Mouse (Mus musculus) MEL (cell line): ENCODE data around the gene Dnase1l3. TPM values are rescaled to one million over a fixed set of nuclear protein-coding genes. Genes with fewer than 3 reads are reported as not detected.

ENCODE experiments used
- DNase-seq: peaks from one replicate; pipeline ENCODE4 v3.0.0; 2011; ENCODE audit warnings: low read depth, low spot score
- H3K27ac ChIP-seq: 2 replicates; pipeline ENCODE4 v1.5.1; 2012; ENCODE audit warnings: low read depth, mild to moderate bottlenecking, control low read depth, low read length, moderate library complexity; ENCODE audit not compliant: control insufficient read depth
- H3K27me3 ChIP-seq, 2 experiments: fragments of 150-350 bp in 1 of 2; sonication (generic) in 1 of 2; 2 replicates each; pipeline ENCODE4 v1.6.1; 2012; ENCODE audit warnings: low read length in 2 of 2, mild to moderate bottlenecking in 2 of 2, improper control_type of control experiment in 1 of 2, moderate library complexity in 1 of 2; ENCODE audit not compliant: insufficient read depth in 2 of 2, control insufficient read depth in 1 of 2
- H3K36me3 ChIP-seq, 2 experiments: 2 replicates each; pipeline ENCODE4 v1.6.1; 2012 to 2014; ENCODE audit warnings: low read length in 2 of 2, improper control_type of control experiment in 1 of 2, inconsistent platforms in 1 of 2, mild to moderate bottlenecking in 1 of 2; ENCODE audit not compliant: insufficient read depth in 2 of 2, control insufficient read depth in 1 of 2
- H3K4me1 ChIP-seq, 2 experiments: fragments of 150-350 bp in 1 of 2; sonication (generic) in 1 of 2; 2 replicates each; pipeline ENCODE4 v1.6.1; 2012; ENCODE audit warnings: low read length in 2 of 2, improper control_type of control experiment in 1 of 2, mild to moderate bottlenecking in 1 of 2; ENCODE audit not compliant: insufficient read depth in 2 of 2, control insufficient read depth in 1 of 2
- H3K4me3 ChIP-seq, 2 experiments: fragments of 150-350 bp in 1 of 2; sonication (generic) in 1 of 2; 2 replicates each; pipeline ENCODE4 v1.5.1; 2012; ENCODE audit warnings: low read depth in 2 of 2, low read length in 2 of 2, mild to moderate bottlenecking in 2 of 2, moderate library complexity in 2 of 2, control low read depth in 1 of 2, improper control_type of control experiment in 1 of 2; ENCODE audit not compliant: control insufficient read depth in 1 of 2, insufficient read depth in 1 of 2
- H3K79me2 ChIP-seq: 2 replicates; pipeline ENCODE4 v1.6.1; 2012; ENCODE audit warnings: mild to moderate bottlenecking, low read length, moderate library complexity; ENCODE audit not compliant: control insufficient read depth, poor library complexity, insufficient read depth
- H3K9ac ChIP-seq: 2 replicates; pipeline ENCODE4 v1.6.1; 2012; ENCODE audit warnings: low read depth, mild to moderate bottlenecking, control low read depth, low read length, moderate library complexity; ENCODE audit not compliant: control insufficient read depth, poor library complexity, severe bottlenecking
- H3K9me3 ChIP-seq: fragments of 150-350 bp; sonication (generic); replicated peaks from 2 replicates; pipeline ENCODE4 v1.6.1; 2012; ENCODE audit warnings: mild to moderate bottlenecking, low read length, improper control_type of control experiment, moderate library complexity; ENCODE audit not compliant: insufficient read depth
- CHD1 ChIP-seq: IDR thresholded peaks from 2 replicates; pipeline ENCODE4 v1.6.1; 2012; ENCODE audit warnings: low read depth, mild to moderate bottlenecking, inconsistent platforms, low read length, improper control_type of control experiment
- CHD2 ChIP-seq: IDR thresholded peaks from 2 replicates; pipeline ENCODE4 v1.6.1; 2011; ENCODE audit warnings: low read length, improper control_type of control experiment
- CTCF ChIP-seq, 3 experiments: IDR thresholded peaks in 2 of 3; conservative IDR thresholded peaks in 1 of 3; 2 replicates each; pipeline ENCODE4 v1.5.1; 2011 to 2012; ENCODE audit warnings: low read length in 3 of 3, low read depth in 2 of 3, mild to moderate bottlenecking in 2 of 3, improper control_type of control experiment in 1 of 3, inconsistent platforms in 1 of 3, mixed read lengths in 1 of 3, moderate library complexity in 1 of 3; ENCODE audit not compliant: control insufficient read depth in 1 of 3, insufficient read depth in 1 of 3, poor library complexity in 1 of 3, severe bottlenecking in 1 of 3
- E2F4 ChIP-seq: IDR thresholded peaks from 2 replicates; pipeline ENCODE4 v1.6.1; 2011; ENCODE audit warnings: low read depth, low read length, improper control_type of control experiment, borderline replicate concordance
- GATA1 ChIP-seq: IDR thresholded peaks from 2 replicates; pipeline ENCODE4 v1.6.1; 2011; ENCODE audit warnings: low read depth, low read length, improper control_type of control experiment
- HCFC1 ChIP-seq: IDR thresholded peaks from 2 replicates; pipeline ENCODE4 v1.6.1; 2012; ENCODE audit warnings: low read depth, mild to moderate bottlenecking, inconsistent platforms, low read length, improper control_type of control experiment, moderate library complexity
- MAFK ChIP-seq: IDR thresholded peaks from 2 replicates; pipeline ENCODE4 v1.6.1; 2011; ENCODE audit warnings: low read depth, mild to moderate bottlenecking, low read length, improper control_type of control experiment, borderline replicate concordance
- POLR2A ChIP-seq, 2 experiments: IDR thresholded peaks; 2 replicates each; pipeline ENCODE4 v1.6.1; 2011 to 2012; ENCODE audit warnings: low read length in 2 of 2, mild to moderate bottlenecking in 2 of 2, control low read depth in 1 of 2, improper control_type of control experiment in 1 of 2, low read depth in 1 of 2, moderate library complexity in 1 of 2; ENCODE audit not compliant: control insufficient read depth in 1 of 2, insufficient read depth in 1 of 2, poor library complexity in 1 of 2
- TBP ChIP-seq: IDR thresholded peaks from 2 replicates; pipeline ENCODE4 v1.8.0; 2011; ENCODE audit warnings: low read depth, low read length, improper control_type of control experiment
- UBTF ChIP-seq: IDR thresholded peaks from 2 replicates; pipeline ENCODE4 v1.6.1; 2012; ENCODE audit warnings: low read depth, mild to moderate bottlenecking, inconsistent platforms, low read length, improper control_type of control experiment, moderate library complexity, borderline replicate concordance; ENCODE audit not compliant: insufficient read depth
- ZMIZ1 ChIP-seq: IDR thresholded peaks from 2 replicates; pipeline ENCODE4 v1.6.1; 2012; ENCODE audit warnings: low read depth, mild to moderate bottlenecking, inconsistent platforms, low read length, improper control_type of control experiment, moderate library complexity
- polyA plus RNA-seq, 2 experiments: library from polyadenylated mRNA; stranded (reverse) in 1 of 2; unstranded in 1 of 2; fragments of >175 nt in 1 of 2; fragments of >200 nt in 1 of 2; gene quantifications; 2 replicates each; pipeline versions ENCODE4 v1.2.1 to v1.2.4; 2012; ENCODE audit warnings: low replicate concordance in 2 of 2, low read depth in 1 of 2; ENCODE audit not compliant: insufficient read length in 2 of 2, insufficient read depth in 1 of 2, missing spikeins in 1 of 2
- total RNA-seq: library from RNA; depleted of rRNA; stranded (reverse); fragments of 300-350 nt; gene quantifications from 2 replicates; pipeline ENCODE4 v1.2.3, GENCODE M21; 2012

The Dnase1l3 gene
- total and polyA plus RNA-seq, 3 experiments, result not detected

GRCm38 (mm10) chr14:7943101-7943800 is 51.1 kb downstream of the Dnase1l3 start:
- DNase-seq, result no peak
- no peaks in the 10 kb centered on the region for H3K4me1 ChIP-seq

GRCm38 (mm10) chr14:7941413-7941812 is 53.0 kb downstream of the Dnase1l3 start:
- no peaks in the 10 kb centered on the region for H3K4me1 ChIP-seq
- H3K9ac ChIP-seq, result no peak overlapping the region
- H3K79me2 ChIP-seq, result no peaks in the 10 kb centered on the region
- TF ChIP-seq TBP (no peak), POLR2A (IDR thresholded peaks at IDR 0.05; ENCODE audit: control insufficient read depth in 1 of 2, insufficient read depth in 1 of 2, low read depth in 1 of 2, low read length in 2 of 2, poor library complexity in 1 of 2) (no peak), GATA1 (no peak), CHD1 (no peak), ZMIZ1 (no peak), MAFK (no peak), UBTF (no peak)
- DNase-seq, result no peak
- no peak overlapping the region for H3K4me3 ChIP-seq
- H3K9me3 ChIP-seq, result no peaks in the 10 kb centered on the region
- H3K27ac ChIP-seq, result no peak overlapping the region
- H3K36me3 ChIP-seq, result no peaks in the 10 kb centered on the region
- no peaks in the 10 kb centered on the region for H3K27me3 ChIP-seq

More at GRCm38 (mm10) chr14:7943101-7943800, 51.1 kb downstream of the Dnase1l3 start:
- H3K9ac ChIP-seq, result no peak overlapping the region
- TF ChIP-seq CHD2 (no peak), HCFC1 (no peak)
- no peak overlapping the region for H3K4me3 ChIP-seq
- H3K36me3 ChIP-seq, result no peaks in the 10 kb centered on the region
- no peaks in the 10 kb centered on the region for H3K79me2 ChIP-seq
- H3K27me3 ChIP-seq, result no peaks in the 10 kb centered on the region
- H3K27ac ChIP-seq, result no peak overlapping the region
- no peaks in the 10 kb centered on the region for H3K9me3 ChIP-seq

DNA sequence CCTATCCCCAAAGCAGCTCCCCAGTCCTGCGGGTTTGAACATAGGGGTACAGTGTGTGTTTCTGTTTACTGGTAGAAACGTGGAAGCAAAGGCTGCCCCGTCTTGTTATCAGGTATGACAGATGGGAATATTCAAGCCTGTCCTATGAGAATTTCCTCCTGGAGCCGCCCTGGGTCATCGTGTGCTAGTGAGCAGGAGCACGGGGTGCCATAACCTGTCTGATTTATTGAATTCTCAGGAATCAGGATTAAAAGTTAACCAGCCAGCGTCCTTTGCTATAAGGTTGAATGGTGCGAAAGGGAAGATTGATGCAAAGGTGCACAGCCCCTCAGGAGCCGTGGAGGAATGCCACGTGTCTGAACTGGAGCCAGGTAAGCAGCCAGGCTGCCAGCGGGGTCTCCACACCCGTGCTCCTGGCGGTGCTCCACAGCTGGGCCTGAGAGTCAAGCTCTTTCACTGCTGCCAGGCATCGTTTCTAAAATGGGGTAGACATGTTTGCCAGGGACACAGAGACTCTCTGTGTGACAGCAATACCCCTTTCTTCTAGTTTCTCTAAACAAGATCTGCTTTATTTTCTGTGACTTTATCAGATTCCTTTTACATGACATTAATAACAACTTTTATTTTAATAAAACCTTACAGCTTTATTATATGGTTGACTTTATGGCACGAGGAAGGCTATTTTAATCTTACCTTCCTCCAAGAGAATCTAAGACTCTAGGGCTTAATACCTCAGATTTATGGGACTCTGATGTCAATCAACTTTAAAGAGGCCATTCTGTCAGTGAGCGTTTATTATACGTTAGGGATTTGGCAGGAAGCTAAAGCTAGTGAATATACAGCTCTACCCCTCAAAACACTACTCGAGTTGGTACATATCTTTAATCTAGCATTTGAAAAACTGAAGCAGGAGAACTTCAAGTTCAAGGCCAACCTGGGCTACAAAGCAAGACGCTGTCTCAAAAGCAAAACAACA is 55.3 kb downstream of the Dnase1l3 start:
- Histone ChIP-seq H3K27me3 (no peaks in the 10 kb centered on the region), H3K79me2 (no peaks in the 10 kb centered on the region), H3K27ac (no peak overlapping the region), H3K4me3 (no peak overlapping the region), H3K4me1 (no peaks in the 10 kb centered on the region), H3K9ac (no peak overlapping the region), H3K9me3 (no peaks in the 10 kb centered on the region), H3K36me3 (no peaks in the 10 kb centered on the region)
- no peak for DNase-seq
- TF ChIP-seq E2F4, result no peak
- TF ChIP-seq CTCF (IDR thresholded peaks at IDR 0.05 in 2 of 3, conservative IDR thresholded peaks at IDR 0.05 in 1 of 3; ENCODE audit: control insufficient read depth in 1 of 3, insufficient read depth in 1 of 3, low read depth in 2 of 3, low read length in 3 of 3, poor library complexity in 1 of 3, severe bottlenecking in 1 of 3), result no peak
- TF ChIP-seq CHD1, result no peak
